Mouse (Mus musculus): ENCODE measurements around the gene Vkorc1. TPM values are rescaled to one million over a fixed set of nuclear protein-coding genes. Genes with fewer than 3 reads are reported as not detected.
A peak's percentile ranks its signal among the peaks of the same experiment; 100 is the strongest.
"Not testable (repeated sequence)": the region's sequence is repeated elsewhere in the genome, so short reads cannot be mapped to it uniquely, and the experiment has no call there.

Vkorc1 gene
- total RNA-seq (2021) = 69.5 and 76.6 TPM in 2 replicates
- long read RNA-seq, transcript Vkorc1-201 (3 exons, 748 nt) = major isoform, 172 of 179 reads
- long read RNA-seq, partial matches to known transcripts = 6 of 179 reads
- long read RNA-seq, other reads (novel, unspliced or antisense) = 0 of 179 reads

DNA sequence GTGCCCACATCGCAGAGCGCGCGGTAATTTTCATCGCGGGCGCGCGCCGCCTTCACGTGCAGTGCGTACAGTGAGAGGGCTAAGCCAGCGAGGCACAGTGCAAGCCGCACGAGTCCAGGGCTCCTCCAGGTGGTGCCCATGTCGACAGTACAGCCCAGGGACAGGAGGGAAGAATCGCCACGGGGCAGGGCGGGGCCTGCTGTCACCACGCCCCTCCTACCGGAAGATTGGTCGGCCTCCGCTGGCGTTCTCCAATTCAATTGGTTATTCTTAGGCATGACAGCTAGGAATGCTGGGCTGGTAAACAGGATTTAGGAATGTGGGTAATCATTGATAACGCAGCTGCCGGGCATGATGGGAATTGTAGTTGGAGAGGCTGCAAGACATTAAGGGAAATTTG lies at the start of gene Vkorc1, which contains the start of gene Gm21974:
Gene Vkorc1 (minus strand): TSS at position 176 of the 400 bp plus-strand sequence.
Gene Gm21974 (minus strand): TSS at position 13 of the 400 bp plus-strand sequence.
- DNase-seq = peak; percentile 94

DNA sequence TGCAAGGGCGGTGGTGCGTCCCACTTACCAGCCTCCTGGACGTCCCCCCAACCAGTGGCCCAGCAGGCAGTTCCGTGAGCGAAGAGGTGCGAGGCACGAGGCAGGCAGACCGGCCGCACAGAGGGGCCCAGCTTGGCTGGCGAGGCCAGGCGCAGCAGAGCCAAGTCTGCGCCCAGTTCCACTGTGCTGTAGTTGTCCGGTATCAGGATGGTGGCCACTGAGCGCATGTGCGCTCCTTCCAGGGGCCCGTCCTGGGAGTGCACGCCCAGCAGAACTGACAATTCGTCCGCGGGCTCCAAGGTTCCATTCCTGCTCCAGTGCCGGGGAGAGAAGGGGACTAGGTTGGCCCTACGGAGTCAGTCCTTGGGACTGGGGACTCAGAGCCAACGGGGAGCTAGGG lies 49.2 kb upstream of the Vkorc1 start:
- DNase-seq = peak; percentile 31

DNA sequence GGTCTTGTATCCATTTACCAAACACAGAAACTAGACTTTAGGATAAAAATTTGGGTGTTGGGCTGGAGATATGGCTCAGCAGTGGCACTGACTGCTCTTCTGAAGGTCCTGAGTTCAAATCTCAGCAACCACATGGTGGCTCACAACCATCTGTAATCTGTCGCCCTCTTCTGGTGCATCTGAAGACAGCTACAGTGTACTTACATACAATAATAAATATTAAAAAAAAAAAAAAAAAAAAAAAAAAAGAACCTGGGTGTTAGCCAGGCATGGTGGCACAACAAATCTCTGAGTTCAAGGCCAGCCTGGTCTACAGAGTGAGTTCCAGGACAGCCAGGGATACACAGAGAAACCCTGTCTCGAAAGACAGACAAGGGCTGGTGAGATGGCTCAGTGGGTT lies 46.7 kb upstream of the Vkorc1 start:
- not testable (repeated sequence) for DNase-seq

DNA sequence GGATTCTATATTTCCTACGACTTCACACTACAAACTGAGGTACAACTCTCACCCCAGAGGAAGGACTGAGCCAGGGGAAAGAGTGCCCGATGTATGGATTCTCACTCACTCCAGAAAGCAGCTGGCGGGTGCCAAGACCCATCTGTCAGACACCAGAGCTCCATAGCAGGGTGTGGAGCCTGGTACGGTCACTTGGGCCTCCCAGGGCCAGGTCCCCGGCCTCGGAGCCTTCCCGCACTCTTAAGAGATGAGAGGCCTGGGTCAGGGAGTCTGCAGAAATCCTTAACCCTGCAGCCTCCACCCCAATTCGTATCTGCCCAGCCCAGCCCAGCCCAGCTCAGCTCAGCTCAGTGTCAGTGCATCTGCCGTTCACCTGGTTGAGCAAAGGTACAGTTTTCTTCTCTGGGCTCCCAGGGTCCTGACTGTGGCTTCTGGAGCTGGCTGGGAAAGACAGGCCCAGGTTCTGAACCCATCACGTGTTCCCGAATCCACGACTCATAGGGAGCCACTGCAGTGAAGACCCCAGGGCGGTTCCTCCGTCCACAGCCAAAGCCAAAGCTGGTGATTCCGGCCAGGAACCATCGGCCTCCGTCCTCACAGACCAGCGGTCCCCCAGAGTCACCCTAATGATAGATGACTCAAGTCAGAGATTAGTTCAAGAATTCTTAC lies 40.9 kb upstream of the Vkorc1 start:
- DNase-seq = no peak

DNA sequence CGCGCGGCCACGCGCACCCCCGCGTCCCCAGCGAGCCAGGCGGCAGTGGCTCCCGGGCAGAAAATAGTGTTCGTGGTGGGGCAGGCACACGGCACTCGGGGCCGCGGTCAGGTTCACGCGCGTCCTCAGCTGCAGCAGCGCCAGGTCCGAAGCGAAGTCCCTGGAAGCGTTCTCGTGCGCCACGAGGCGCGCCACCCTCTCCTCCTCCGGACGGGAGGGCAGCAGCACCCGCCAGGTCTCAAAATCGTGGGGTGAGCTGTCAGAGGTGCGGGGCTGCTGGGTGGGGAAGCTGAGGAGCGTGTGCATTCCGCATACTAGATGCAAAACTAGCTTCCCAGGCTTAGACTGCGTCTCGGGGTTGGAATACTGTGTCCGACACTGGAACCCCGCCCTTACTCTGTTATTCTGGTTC lies 40.3 kb upstream of the Vkorc1 start:
- no peak for DNase-seq

DNA sequence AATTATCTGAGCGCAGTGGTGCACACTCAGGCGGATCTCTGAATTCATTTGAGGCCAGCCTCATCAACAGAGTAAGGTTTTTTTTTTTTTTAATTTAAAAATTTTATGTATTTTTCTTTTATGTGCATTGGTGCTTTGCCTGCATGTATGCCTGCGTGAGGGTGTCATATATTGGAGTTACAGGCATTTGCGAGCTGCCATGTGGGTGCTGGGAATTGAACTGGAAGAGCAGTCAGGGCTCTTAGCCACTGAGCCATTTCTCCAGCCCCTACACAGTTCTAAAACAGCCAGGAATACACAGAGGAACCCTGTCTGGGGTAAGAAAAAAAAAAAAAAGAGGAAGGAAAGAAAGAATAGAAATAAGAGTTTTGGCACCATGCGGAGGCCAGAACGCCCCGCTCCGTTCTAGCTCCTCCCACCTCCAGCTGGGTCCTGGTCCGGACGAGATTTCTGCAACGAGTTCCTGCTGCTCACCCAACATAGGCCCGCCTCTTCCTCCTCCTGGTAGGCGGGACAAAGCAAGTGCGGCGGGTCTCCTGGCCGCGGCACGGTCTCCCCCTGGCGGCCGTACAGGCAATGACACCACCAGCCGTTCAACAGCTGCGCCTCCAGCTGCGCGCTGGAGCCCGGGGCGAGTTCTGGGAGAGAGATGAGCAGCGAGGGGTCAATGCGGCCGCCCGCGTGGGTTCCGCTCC lies 39.8 kb upstream of the Vkorc1 start:
- peak; percentile 94 for DNase-seq

DNA sequence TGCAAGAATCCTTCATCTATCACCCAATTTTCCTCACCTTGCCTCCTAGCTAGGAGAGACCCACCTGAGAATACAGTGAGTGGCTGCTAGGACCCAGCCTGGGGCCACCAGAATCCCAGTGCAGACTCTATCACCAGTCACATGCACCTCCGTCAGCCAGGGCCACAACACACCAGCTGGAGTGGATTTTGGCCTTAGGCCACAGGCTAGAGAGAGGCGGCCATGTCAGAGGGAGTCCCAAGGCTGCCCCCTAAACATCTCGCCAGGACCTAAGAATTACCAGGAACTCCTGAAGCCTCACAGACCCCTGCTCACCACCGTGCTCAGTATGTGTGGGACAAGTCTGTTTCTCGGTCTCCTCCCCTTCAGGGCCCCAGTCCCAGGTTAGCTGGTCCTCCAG lies 38.7 kb upstream of the Vkorc1 start:
- DNase-seq = no peak

DNA sequence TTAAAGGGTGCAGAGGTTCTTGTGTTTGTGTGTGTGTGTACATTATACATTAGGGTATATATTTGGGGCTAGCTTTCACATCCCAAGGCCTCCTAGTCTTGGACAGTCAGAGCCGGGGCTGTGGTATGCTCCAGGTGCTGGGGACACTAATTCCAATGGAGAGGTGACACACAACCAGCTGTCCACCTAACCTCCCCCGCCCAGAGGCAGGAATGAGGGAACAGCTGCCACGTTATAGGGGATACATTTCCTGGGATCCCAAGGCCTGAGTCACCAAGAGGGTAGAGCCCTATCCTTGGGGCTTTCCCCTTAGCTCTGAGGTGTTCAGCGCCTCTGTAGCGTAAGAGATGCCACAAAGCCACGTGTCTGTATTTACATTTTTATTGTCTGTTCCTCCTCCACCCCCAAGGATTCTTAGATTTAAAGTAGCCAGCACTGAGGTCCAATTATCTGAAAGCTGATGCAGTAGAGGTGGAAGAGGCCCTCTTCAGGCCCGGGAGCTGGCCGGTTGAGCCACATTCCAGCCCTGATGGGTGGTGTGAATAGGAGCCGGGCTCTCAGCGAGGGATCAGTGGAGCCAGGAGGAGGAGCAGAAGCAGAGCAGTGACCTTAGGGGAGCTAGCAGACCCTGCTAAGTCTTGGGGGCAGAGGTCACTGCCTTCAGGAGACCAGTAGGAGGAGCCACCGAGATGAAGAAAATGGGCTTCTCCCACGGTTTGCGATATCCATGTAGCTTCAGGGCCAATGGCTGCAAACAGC lies 37.0 kb upstream of the Vkorc1 start:
- no peak for DNase-seq

DNA sequence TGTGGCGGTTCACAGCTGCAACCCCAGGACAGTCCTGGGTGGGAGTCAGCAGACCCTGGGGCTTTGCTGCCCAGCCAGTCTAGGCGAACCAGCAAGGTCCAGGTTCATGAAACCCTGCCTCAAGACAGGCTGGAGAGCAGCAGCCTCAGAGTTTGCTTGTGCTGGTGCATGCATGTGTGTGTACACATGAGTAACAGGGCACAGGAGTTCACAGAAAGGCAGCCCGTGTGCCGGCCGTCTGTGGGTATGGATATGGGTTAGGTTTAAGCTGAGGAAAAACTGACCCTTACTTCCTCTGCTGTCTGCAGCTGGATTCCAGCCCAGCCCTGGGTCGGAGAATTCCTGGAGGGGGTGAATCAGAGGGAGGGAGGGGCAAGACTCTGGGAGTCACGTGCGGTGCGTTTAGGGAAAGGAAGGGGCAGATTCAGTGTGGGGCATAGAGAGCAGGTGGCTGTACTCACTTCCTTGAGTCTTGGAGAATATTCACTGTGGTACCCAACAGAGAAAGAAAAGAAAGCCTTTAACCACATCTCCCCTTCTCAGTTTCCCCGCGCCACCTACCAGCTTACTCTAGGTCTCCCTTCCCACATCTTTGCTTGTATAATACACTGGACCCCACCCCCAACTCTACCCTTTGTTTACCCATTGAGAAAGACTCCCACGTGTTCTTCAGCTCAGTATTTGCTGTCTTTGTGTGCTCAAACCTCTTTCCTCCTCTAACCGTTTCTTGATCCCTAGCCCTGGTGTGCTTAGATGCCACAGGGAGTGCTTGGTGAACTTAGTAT lies 36.1 kb upstream of the Vkorc1 start:
- peak; percentile 67 for DNase-seq

DNA sequence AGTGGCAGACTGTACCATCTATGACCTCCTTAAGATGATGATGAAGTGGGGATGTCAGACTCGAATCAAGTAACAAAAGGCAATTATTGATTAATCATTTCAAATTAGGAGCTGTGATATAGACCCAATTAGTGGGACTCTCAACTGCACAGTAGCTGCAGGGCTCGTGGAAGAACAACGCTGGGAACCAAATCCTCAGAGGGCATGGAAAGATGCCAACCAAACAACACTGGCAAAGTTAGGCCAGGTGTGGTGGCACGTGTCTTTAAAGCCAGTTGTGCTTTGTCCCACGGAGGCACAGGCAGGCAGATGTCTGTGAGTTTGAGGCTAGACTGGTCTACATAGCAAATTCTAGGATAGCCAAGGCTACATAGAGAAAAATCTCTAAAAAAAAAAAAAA lies 35.2 kb upstream of the Vkorc1 start:
- no peak for DNase-seq

DNA sequence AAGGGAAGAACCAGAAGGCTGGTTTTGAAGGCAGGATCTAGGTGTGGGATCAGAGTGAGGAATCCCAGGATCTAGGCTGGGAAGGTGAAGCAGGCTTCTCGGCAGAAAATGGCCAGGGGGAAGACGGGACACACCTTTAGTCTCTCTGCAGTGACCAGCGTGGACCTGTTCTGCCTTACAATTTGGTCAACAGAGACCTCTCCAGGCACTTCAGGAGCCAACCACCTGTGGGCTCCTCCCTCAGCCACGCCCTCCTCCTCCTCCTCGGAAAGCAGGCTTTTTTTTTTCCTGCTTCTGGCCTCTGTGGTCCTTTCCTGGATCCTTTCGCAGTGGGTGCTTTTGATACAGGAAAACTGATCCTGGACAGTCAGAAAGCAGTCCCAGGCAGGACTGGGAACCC lies 34.5 kb upstream of the Vkorc1 start, which contains the start of gene Prss8:
Gene Prss8 (minus strand): TSS at position 182 of the 400 bp plus-strand sequence.
- no peak for DNase-seq

DNA sequence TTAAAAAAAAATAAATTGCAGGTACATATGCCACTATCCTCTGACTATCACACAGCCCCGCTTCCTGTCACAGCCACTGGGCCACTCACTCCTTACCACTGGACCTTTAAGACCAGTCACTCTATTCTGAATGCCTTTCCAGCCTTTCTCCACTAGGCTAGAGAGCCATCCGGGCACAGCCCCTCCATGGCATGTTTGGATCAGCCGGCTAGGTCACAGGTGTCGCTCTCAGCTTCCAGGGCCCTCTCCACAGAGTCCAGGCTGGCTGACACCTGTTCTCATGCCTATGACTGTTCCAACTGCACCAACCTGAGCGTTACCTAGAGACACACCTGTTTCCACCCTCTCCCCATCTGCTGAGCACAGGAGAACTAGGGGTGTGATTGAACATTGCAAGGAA lies 33.2 kb upstream of the Vkorc1 start:
- DNase-seq = no peak

DNA sequence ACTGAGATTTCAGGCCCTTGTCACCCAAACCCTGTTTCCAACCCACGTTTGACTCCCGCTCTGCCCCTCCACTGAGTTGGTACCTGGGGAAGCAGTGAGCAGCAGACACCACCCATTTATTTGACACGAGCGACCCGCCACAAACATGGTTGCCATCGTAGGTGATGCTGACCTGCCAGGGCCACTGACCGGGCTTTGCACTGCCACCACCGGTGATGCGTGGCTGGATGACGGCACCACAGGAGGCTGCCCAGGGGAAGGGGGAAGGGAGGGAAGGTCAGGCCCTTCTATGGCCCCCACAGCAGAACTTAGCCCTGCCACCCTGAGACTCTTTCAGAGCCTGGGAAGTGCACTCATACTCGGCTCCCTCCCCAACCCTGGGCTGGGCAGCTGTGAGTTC lies 32.3 kb upstream of the Vkorc1 start:
- no peak for DNase-seq

DNA sequence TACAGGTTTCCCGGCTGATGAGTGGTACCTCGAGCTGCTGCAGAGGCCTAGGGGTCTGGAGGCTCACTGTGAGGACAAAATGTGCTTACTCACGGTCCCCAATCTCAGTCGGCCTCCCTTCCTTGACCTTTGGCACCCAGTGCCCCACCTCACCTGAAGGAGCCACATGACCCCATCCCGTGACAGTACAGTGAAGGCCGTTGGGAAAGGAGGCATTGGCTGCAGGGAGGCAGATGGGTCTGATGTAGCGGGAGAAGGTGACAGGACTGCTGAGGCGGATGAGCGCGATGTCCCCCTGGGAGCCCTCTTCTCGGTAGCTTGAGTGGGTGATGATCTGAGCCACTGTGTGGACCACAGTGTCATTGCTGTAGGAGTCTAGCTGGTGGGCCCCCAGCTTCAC lies 31.4 kb upstream of the Vkorc1 start:
- DNase-seq = no peak

DNA sequence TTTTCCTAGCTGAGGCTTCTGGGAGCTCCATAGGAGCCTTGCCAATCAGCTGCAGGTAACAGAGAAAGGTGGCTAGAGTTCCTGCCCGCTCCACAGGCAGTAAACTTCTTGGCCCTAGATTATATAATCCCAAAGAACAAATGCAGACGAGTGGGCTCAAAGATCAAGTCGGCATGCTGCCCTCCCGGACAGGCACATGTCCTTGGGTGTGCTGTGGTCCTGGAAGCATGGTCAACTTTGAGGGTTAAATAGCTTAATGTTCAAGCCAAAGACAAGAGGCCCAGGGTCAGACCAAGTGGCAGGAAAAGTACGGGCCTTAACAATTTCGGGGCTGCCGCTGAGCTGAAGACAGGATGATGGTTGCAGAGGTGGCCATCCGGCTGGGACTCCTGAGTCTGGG lies 30.6 kb upstream of the Vkorc1 start:
- no peak for DNase-seq

DNA sequence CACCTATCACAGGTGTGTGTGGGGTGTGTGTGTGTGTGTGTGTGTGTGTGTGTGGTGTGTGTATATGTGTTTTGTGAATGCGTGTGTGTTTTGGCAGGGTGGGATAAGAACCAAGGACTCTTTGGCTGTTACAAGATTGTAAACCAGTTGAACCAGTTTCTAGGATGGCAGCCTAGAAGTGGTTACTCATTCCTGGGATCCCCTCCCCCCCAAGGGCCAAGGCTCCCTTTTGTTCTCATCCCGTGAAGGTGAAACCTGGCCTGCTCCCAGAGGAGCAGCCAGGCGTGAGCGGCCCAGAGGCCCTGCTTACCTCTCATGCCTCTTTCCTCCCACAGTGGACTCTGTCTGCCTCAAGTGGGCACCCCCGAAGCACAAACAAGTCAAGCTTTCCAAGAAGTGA lies 29.8 kb upstream of the Vkorc1 start:
- no peak for DNase-seq

DNA sequence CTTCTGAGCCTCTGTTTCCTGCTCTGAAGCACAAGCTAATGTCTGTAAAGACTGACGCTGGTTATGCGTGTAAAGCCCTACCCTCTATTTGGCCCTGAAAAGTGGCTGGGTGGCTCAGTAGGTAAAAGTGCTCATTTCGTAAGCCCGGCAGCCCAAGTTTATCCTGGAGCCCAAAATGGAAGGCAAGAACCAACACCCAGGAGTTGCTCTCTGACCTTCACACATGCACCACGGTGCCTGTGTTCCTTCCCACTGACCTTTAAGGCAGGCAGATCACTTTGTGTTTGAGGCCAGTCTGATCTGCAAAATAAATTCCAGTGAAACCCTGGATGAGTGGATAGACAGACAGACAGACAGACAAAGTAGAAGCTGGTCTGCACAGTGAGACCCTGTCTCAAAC lies 28.3 kb upstream of the Vkorc1 start:
- no peak for DNase-seq

DNA sequence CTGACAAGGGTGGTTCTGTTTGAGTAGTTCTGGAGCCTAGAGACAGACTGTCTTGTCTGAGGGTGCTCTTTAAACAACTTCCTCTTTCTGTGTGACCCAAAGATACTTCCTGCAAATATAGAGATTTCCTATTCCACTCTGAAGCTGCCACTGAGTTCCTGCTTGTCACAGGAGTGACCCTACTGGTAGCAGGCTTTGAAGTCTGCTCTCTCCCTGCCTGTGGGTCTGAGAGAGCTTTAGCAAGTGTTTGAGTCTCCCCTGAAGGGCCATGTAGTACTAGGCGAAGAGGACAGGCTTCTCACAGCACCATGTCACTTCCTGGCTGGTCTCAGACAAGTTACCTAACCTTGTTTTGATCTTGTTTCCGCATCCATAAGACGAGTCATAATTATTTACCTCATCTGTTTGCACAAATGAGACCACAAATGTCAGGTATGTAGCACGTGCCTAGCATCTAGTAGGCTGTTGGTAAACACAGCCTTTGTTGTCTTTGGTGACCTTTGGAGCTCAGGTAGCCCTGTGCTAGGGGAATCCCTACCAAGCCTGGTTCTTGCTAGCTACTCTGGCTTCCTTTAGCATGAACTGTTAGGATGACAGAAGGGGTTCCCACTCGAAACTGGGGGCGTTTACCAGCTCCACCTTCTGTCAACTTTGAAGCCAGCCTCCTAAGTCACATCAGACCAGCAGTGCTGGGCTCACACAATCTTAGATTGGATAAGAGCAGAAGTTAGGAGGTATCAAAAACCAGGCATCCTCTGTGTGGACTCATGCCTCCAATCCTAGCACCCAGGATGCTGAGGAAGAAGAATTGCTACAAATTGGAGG lies 27.2 kb upstream of the Vkorc1 start:
- no peak for DNase-seq

DNA sequence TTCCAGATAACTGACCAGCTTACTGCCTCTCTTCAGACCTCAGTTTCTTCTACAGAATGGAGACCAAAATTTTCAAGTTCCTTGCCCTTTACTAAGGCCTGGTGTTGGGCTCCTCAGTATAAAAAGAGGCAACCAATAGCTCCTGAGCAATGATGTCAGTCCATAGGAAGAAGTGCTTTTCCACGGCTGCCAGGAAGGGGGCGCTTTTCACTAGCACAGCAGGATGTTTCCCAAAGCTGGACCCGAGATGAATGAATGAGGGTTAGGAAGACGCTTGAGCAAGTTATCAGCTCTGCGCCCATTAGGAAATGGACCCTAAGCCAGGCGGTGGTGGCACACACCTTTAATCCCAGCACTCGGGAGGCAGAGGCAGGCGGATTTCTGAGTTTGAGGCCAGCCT lies 26.1 kb upstream of the Vkorc1 start:
- DNase-seq = no peak

DNA sequence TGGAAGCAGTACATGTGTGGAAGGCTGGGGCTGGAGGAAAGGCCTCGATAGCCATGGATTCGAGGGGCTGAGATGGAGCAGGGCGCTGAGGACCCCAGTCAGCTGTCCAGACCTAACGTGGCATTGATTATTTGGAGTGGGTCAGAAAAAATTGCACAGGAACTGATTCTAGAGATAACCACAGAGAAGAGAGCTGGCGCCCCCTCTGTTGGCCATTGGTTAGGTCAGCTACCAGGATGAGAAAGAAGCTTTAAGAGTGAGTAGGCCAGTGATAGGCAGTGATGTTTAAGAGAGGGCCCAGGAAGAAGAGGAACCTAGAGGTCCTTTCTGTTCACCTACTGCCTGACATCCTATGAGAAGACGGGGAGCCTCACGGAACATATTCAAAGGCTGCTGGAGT lies 23.9 kb upstream of the Vkorc1 start:
- DNase-seq = no peak

DNA sequence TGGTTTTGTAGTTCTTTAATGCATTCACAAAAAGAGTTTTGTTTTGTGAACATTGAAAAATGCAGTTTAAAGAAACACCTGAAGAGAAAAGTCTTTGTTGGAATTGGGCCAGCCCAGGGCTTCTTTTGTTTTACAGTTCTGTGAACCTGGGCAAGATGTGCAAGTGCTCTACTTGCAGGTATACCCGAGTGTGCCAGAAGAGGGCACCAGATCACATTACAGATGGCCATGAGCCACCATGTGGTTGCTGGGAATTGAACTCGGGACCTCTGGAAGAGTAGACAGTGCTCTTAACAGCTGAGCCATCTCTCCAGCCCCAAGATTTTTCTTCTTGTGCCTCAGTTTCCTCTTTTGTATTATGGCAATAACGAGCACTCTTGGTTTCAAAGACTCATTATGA lies 22.8 kb upstream of the Vkorc1 start:
- peak; percentile 49 for DNase-seq
